Mouse (Mus musculus) macrophage (primary cell): Measurements from ENCODE around the gene Rin1. TPM values are rescaled to one million over a fixed set of nuclear protein-coding genes. Genes with fewer than 3 reads are reported as not detected.
A peak's percentile ranks its signal among the peaks of the same experiment; 100 is the strongest.

Source experiments
- H3K27ac ChIP-seq: fragments of 350-480 bp; formaldehyde crosslinking; 2 replicates; pipeline ENCODE4 v1.9.0; 2021
- H3K36me3 ChIP-seq: fragments of 350-480 bp; formaldehyde crosslinking; 2 replicates; pipeline ENCODE4 v1.9.0; 2021; ENCODE audit errors: inconsistent target
- H3K4me3 ChIP-seq: fragments of 350-480 bp; formaldehyde crosslinking; 2 replicates; pipeline ENCODE4 v1.9.0; 2021; ENCODE audit errors: inconsistent target
- H3K79me2 ChIP-seq: fragments of 350-480 bp; formaldehyde crosslinking; 2 replicates; pipeline ENCODE4 v1.9.0; 2021; ENCODE audit errors: inconsistent target
- WGBS: methylation state at CpG from one replicate; pipeline ENCODE4 v1.1.7; 2026; ENCODE audit warnings: inconsistent platforms; ENCODE audit not compliant: missing documents; 5-methylcytosine and 5-hydroxymethylcytosine counted together
- polyA plus RNA-seq: library from polyadenylated mRNA; stranded (reverse); fragments of 250-400 nt; gene quantifications from 3 replicates; pipeline ENCODE4 v1.2.4, GENCODE M21; 2018; ENCODE audit warnings: inconsistent platforms

The Rin1 gene
- polyA plus RNA-seq, 1 experiment from 2014 or later = 0.11 TPM

- peaks cover 20% of the 10 kb centered on the region; the same call in 1 of the 2 replicates for H3K36me3 ChIP-seq
- peaks cover 9% of the 10 kb centered on the region; the same call in 1 of the 2 replicates for H3K79me2 ChIP-seq
- H3K4me3 ChIP-seq = peak within 1 kb of the TSS; percentile 96
- WGBS = 2% methylated on average over 58 of the region's 58 CpGs
- peak within 1 kb of the TSS; percentile 54 for H3K27ac ChIP-seq
Measured at GRCm38 (mm10) chr19:5087884-5088728, 37.8 kb downstream of the Rin1 start, which contains the start of gene Yif1a. Gene Yif1a (plus strand): TSS chr19:5088538.

GRCm38 (mm10) chr19:5089324-5089723 is 39.0 kb downstream of the Rin1 start:
- Histone ChIP-seq H3K79me2 (peaks cover 9% of the 10 kb centered on the region; the same call in 1 of the 2 replicates), H3K36me3 (peaks cover 20% of the 10 kb centered on the region; the same call in 1 of the 2 replicates), H3K4me3 (peak overlapping the region; percentile 96), H3K27ac (no peak overlapping the region)
- WGBS = 100% methylated on average over 4 of the region's 4 CpGs

- H3K27ac ChIP-seq = no peak overlapping the region
- no peak overlapping the region for H3K4me3 ChIP-seq
- peaks cover 20% of the 10 kb centered on the region; the same call in 1 of the 2 replicates for H3K36me3 ChIP-seq
- WGBS = 97% methylated on average over 10 of the region's 10 CpGs
- peaks cover 9% of the 10 kb centered on the region; the same call in 1 of the 2 replicates for H3K79me2 ChIP-seq
Measured at GRCm38 (mm10) chr19:5092083-5092482, 41.8 kb downstream of the Rin1 start.

- 84% methylated on average over 12 of the region's 12 CpGs for WGBS
- Histone ChIP-seq H3K27ac (no peak overlapping the region), H3K4me3 (no peak overlapping the region), H3K79me2 (peaks cover 9% of the 10 kb centered on the region; the same call in 1 of the 2 replicates), H3K36me3 (peaks cover 20% of the 10 kb centered on the region; the same call in 1 of the 2 replicates)
Measured at GRCm38 (mm10) chr19:5093481-5094242, 43.4 kb downstream of the Rin1 start.

GRCm38 (mm10) chr19:5094243-5094632 is 44.0 kb downstream of the Rin1 start:
- WGBS = 3% methylated on average over 21 of the region's 21 CpGs
- Histone ChIP-seq H3K27ac (no peak overlapping the region), H3K36me3 (peaks cover 20% of the 10 kb centered on the region; the same call in 1 of the 2 replicates), H3K79me2 (peaks cover 3% of the 10 kb centered on the region; the same call in 1 of the 2 replicates), H3K4me3 (no peak overlapping the region)

GRCm38 (mm10) chr19:5094746-5095417 is 44.6 kb downstream of the Rin1 start:
- Histone ChIP-seq H3K4me3 (no peak overlapping the region), H3K79me2 (no peaks in the 10 kb centered on the region), H3K27ac (no peak overlapping the region), H3K36me3 (peaks cover 22% of the 10 kb centered on the region; the same call in 1 of the 2 replicates)
- 44% methylated on average over 11 of the region's 11 CpGs for WGBS

GRCm38 (mm10) chr19:5095887-5096474 is 45.7 kb downstream of the Rin1 start:
- Histone ChIP-seq H3K36me3 (peaks cover 31% of the 10 kb centered on the region), H3K4me3 (no peak overlapping the region), H3K79me2 (no peaks in the 10 kb centered on the region), H3K27ac (no peak overlapping the region)
- WGBS = 6% methylated on average over 9 of the region's 9 CpGs

GRCm38 (mm10) chr19:5097521-5098362 is 47.5 kb downstream of the Rin1 start:
- H3K79me2 ChIP-seq = no peaks in the 10 kb centered on the region
- no peak overlapping the region for H3K27ac ChIP-seq
- no peak overlapping the region for H3K4me3 ChIP-seq
- WGBS = 7% methylated on average over 22 of the region's 31 CpGs
- peaks cover 31% of the 10 kb centered on the region for H3K36me3 ChIP-seq

- Histone ChIP-seq H3K4me3 (no peak within 1 kb of the TSS), H3K27ac (no peak within 1 kb of the TSS), H3K79me2 (no peaks in the 10 kb centered on the region; the same call in 1 of the 2 replicates), H3K36me3 (peaks cover 37% of the 10 kb centered on the region)
- WGBS = 12% methylated on average over 48 of the region's 48 CpGs
Measured at GRCm38 (mm10) chr19:5098363-5099143, 48.3 kb downstream of the Rin1 start, which contains the start of gene Cnih2. Gene Cnih2 (minus strand): TSS chr19:5098521.

GRCm38 (mm10) chr19:5106074-5106473 is 55.8 kb downstream of the Rin1 start:
- WGBS = 0% methylated on average over 9 of the region's 9 CpGs
- Histone ChIP-seq H3K79me2 (peaks cover 26% of the 10 kb centered on the region), H3K36me3 (peaks cover 36% of the 10 kb centered on the region), H3K27ac (peak overlapping the region; percentile 84), H3K4me3 (peak overlapping the region; percentile 89)
